Comparison of ENCODE assay signal across 22 mouse cellular contexts in the genomic region with DNA sequence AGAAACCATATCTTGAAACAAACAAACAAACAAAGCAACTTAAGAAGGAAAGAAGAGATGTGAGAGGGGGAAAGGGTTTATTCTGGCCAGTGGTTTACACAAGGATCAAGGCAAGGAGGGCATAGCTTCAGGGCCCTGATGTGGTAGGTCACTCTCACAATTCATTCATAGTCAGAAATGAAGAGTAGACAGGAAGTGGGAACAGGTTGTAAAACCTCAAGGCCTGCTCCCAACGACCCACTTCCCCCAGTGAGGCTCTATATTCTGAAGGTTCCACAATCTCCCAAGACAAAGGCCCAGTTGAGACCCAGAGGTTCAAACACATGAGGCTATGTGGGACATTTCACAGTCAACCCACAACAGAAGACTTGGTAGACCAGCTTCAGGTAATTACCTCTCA.
"Had no signal": no experiment of that assay in that cellular context is flagged by ENCODE, and none has a peak within 500 bp of the region (broad histone marks: within the 10 kb centered on the region; RNA-seq: fewer than 3 reads in every experiment).

No protein-coding gene starts in this region.

- H3K27me3 ChIP-seq: kidney, embryonic 15.5 days; limb, embryonic 13.5 days; liver, embryonic 12.5 days; liver, embryonic 15.5 days; lung, embryonic 15.5 days; midbrain, embryonic 12.5 days; midbrain, embryonic 15.5 days; neural tube, embryonic 12.5 days; neural tube, embryonic 15.5 days; stomach, embryonic 15.5 days had no signal

- H3K27ac ChIP-seq: kidney, embryonic 15.5 days; limb, embryonic 10.5 days; limb, embryonic 13.5 days; liver, embryonic 12.5 days; liver, embryonic 15.5 days; lung, embryonic 15.5 days; midbrain, embryonic 12.5 days; midbrain, embryonic 15.5 days; neural tube, embryonic 12.5 days; neural tube, embryonic 15.5 days; stomach, embryonic 15.5 days had no signal

- H3K36me3 ChIP-seq: kidney, embryonic 15.5 days; limb, embryonic 10.5 days; limb, embryonic 13.5 days; liver, embryonic 12.5 days; liver, embryonic 15.5 days; lung, embryonic 15.5 days; midbrain, embryonic 12.5 days; midbrain, embryonic 15.5 days; neural tube, embryonic 12.5 days; neural tube, embryonic 15.5 days; stomach, embryonic 15.5 days had no signal

- DNase-seq: kidney, adult 2 months; kidney, postnatal 10 days; kidney, postnatal 4 days; liver; lung, adult 18-20 months; lung, postnatal 10 days; lung, postnatal 36 days; retina, postnatal 1 day; right cerebral cortex, postnatal 25 days; spleen, adult 18-20 months had no signal

- ATAC-seq: intestine, embryonic 16.5 days; liver, embryonic 12.5 days; midbrain, embryonic 15.5 days had no signal

- H3K4me1 ChIP-seq: kidney, embryonic 15.5 days; limb, embryonic 10.5 days; limb, embryonic 13.5 days; lung, embryonic 15.5 days; midbrain, embryonic 12.5 days; midbrain, embryonic 15.5 days; neural tube, embryonic 12.5 days; neural tube, embryonic 15.5 days; stomach, embryonic 15.5 days had no signal

- H3K4me3 ChIP-seq: kidney, embryonic 15.5 days; limb, embryonic 10.5 days; limb, embryonic 13.5 days; liver, embryonic 12.5 days; liver, embryonic 15.5 days; lung, embryonic 15.5 days; midbrain, embryonic 12.5 days; midbrain, embryonic 15.5 days; neural tube, embryonic 12.5 days; neural tube, embryonic 15.5 days; stomach, embryonic 15.5 days had no signal
